Mouse (Mus musculus): ENCODE results near the gene Vps45.
"Not testable (repeated sequence)": the region's sequence is repeated elsewhere in the genome, so short reads cannot be mapped to it uniquely, and the experiment has no call there.

The Vps45 gene

DNA sequence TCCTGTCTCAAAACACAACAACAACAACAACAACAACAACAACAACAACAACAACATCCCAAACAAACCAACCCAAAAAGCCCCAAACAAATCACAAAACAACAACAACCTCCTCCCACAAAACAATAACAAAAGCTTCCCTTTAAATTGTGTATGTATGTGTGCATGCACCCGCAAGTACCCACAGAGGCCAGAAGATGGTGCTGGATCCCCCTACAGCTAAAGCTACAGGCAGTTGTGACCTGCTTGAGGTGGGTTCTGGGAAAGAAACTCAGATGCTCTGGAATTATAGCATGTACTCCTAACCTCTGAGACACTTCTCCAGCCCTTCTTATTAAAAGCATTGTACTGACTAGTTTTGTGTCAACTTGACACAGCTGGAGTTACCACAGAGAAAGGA is 22.7 kb upstream of the Vps45 start:
- CTCF ChIA-PET: no interaction called here

DNA sequence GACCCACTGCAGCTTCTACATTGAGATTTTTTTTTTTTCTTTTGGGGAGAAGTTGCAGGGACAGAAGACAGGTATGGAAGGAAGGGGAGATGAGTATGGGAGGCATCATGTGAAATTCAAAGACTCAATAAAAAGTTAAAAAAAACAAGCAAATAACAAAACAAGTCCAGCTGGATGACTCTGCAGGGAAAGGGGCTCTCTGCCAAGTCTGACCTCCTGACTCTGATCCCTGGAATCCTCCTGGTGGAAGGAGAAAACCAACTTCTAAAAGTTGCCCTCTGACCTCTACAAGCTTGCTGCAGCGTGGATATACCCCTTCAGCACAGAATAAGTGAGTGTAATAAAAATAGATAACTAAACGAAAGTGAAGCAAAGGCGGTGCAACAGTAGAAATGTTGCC is 20.4 kb upstream of the Vps45 start:
- CTCF ChIA-PET: interaction anchor here (1.2 kb wide), 1 partner anchor 74 kb away, joined by 3 read pairs; no protein-coding TSS in a partner anchor

DNA sequence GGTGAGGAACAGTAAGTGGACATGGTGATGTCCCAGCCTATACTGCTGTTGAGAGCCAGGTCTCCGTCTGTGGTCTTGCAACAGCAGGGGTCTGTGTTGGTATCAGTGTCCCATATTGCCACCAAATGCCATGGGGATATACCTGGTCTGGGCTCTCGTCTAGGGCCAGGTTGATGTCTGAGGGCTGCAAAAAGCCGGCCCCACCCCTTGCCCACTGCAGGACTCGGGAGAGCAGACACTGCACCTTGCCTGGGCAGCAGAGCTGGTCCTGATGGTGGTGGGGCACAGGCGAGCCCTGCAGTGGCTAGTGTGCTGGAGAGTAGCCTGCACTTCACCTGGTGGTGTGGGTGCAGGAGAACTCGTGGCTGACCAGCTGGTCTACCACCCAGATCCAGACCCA is 19.8 kb upstream of the Vps45 start:
- CTCF ChIA-PET: interaction anchor here (0.7 kb wide), 1 partner anchor 10 kb away, joined by 3 read pairs; no protein-coding TSS in a partner anchor

DNA sequence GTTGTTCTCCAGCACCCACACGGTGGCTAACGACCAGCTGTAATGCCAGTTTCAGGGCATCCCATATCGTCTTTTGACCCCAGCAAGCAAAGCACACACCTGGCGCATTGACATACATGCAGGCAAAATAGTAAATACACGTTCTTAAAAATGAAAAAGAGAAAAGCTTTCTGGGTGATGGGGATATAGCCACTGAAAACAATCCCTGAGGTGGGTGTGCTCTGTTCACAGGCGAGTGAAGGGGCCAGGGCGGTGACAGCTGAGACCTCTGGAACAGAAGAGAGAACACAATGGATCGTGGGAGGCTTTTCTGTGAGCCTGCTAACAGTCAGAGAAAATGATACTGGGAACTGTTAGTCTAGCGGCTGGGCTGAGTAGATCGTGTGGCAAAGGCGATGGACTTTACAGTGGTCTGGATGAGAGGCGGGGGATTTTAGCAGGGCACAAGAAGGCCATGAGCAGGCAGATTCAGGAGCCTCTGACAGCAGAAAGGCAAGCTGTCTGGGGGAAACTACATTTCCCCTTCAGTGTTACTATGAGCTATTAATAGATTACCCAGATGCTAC is 14.7 kb upstream of the Vps45 start:
- CTCF ChIA-PET: no interaction called here

DNA sequence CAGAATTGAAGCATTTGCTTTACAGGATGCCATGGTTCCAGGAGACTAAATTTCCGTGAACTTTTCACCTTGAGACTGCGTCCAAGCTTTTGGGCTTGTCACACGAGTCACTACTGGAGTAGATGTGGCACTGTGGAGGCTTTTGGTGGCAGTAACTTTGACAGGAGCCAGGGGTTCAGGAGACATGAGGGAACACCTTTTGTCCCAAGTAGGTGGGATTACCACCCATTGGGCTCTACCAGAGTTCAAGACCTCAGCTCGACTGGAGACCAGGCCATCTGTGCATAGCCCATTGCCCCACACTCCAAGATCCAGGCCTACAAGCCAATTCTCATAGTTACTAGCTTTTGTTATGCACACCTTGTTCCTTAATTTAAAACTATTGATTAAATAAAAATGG is 12.0 kb upstream of the Vps45 start:
- CTCF ChIA-PET: interaction anchor here (0.7 kb wide), 1 partner anchor 84 kb away, joined by 3 read pairs; no protein-coding TSS in a partner anchor

DNA sequence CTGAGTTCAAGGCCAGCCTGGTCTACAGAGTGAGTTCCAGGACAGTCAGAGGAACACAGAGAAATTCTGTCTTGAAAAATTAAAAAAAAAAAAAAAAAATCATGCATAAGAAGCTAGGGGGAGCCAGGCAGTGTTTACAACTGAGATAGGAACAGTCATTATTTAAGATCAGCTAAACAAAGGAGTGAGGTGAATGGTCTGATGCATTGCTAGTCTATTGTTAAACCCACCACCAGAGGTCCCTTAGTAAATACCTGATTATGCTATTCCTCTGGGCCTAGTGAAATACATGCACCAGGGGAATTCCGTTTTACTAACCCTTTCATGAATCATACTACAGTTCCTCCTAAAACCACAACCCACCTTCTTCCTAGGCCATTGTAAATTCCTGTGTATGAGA is 11.3 kb upstream of the Vps45 start:
- CTCF ChIA-PET: interaction anchor here (0.6 kb wide), 1 partner anchor 532 kb away, joined by 3 read pairs; no protein-coding TSS in a partner anchor

DNA sequence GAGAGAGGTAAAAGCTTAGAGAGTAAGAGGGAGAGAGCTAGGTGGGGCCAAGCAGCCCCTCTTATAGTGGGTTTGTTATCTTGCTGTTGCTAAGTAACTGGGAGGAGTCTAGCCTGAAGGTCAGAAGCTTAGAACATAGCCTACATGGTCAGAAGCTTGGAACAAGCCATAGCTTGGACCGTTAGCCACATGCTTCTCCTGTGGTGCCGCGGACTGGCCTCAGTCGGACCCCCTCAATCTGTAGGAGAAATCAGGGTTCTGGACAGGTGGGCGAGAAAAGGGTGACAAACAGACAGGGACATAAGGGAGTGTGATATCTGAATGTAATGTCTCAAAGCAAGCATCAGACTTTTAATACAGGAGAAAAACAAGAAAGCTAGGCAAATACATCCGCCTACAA is 10.8 kb upstream of the Vps45 start:
- CTCF ChIA-PET: interaction anchor here (0.6 kb wide), 1 partner anchor 532 kb away, joined by 3 read pairs; no protein-coding TSS in a partner anchor

DNA sequence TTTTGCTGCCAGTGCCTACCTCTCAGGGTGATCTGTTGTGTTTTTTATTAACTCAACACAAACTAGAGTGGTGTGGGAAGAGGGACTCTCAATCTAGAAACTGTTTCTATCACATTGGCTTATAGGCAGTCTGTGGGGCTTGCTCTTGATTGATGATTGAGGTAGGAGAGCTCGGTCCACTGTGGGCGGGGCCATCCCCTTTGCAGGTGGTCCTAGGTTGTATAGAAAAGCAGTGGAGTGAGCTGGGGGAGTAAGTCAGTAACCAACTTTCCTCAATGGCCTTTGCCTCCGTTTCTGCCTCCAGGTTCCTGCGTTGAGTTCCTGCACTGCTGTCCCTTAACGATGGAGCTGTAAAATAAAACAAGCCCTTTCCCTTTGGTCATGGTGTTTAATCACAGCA is 8.5 kb upstream of the Vps45 start:
- CTCF ChIA-PET: interaction anchor here (0.5 to 1.2 kb wide), 2 partner anchors 16 to 80 kb away, joined by 3 to 4 read pairs; no protein-coding TSS in a partner anchor

DNA sequence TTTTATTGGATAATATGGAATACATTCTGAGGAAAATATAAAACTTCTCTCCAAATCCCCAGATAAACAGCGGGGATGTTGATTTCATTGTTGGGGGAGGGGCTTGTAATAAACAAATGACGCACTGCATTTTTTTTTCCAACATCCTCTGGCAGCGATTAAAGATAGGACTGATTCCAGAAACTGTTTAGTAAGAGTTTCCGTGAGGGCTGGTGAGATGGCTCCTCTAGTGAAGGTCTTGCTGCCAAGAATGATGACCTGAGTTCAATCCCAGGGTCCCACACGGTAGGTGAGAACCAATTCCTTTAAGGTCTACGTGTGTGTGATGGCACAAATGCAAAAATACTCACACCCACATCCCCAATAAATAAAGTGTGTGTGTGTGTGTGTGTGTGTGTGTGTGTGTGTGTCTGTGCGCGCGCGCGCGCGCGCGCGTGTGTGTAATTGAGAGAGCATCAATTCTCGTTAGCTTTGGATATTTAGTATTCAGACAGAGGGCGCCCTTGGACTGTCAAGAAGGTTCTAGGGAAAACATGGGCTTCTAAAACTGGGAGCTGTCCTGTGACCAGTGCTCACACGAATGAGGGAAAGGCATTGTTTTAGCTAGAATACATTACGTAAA is 7.6 kb upstream of the Vps45 start:
- CTCF ChIA-PET: interaction anchor here (0.5 to 1.2 kb wide), 4 partner anchors 17 to 1134 kb away, joined by 3 to 4 read pairs (median 4); no protein-coding TSS in a partner anchor

DNA sequence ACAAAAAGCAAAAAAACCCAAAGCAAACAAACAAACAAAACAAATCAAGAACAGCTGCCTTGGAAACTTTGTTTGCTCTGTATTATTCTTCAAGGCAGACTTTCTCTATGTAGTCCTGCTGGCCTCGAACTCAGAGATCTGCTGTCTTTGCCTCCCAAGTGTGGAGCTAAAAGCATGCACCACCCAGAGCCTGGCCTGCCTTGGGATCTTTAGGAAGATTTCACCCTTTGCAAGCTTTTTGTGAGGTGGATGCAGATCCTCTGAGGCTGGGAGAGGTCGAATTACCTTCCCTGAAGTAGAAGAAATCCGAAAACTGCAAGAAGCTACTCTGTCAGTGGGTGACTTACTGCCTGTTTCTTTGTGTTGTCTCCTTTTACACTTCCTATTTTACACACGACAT is 6.9 kb upstream of the Vps45 start:
- CTCF ChIA-PET: interaction anchor here (1.2 kb wide), 1 partner anchor 96 kb away, joined by 3 read pairs; no protein-coding TSS in a partner anchor

DNA sequence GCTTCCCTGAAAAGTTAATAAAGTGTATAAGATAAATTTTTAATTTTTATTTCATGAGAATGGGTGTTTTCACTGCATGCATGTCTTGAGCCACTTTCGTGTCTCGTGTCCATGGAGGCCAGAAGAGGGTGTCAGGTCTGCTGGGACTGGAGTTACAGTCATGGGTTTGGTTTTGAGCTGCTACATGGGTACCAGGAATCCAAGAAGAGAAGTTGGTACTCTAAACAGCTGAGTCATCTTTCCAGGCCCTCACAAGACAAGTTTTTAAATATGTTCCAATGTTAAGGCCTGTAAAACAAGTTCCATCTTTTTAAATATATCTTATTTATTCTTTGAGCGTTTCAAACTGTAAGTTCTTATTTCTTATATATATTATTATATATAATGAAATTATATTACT is 6.0 kb upstream of the Vps45 start:
- CTCF ChIA-PET: interaction anchor here (1.2 kb wide), 1 partner anchor 97 kb away, joined by 3 read pairs; no protein-coding TSS in a partner anchor

DNA sequence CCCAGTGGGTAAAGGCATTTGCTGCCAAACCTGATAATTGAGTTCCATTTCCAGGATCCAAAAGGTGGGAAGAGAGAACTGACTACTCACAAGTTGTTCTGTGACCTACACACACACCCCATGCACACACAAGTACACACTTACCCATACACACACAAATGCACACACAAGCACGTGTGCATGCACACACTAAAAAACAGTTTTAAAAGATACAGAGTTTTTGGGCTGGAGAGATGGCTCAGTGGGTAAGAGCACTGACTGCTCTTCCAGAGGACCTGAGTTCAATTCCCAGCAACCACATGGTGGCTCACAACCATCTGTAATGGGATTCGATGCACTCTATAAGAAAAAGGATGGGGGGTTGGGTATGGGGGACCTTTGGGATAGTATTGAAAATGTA is 5.0 kb upstream of the Vps45 start:
- CTCF ChIA-PET: no interaction called here

DNA sequence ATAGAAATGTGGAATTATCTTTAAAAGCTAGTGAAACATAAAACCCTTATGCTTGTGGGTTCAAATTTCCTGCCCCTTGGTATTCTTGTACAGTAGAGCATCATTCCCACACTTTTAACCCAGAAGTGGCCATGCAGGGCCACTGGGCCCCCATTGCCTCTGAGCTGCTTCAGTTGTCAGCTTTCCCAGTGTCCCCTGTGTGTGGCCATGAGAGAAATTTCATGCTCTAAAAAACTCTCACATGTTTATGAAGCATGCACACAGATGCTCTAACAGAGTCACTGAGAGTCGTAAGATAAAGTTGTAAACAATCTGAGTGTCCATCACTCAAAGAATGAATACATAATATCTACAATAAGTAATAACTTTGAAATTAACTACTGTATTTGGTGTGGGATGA is 1.9 kb upstream of the Vps45 start:
- CTCF ChIA-PET: interaction anchor here (0.5 to 0.6 kb wide), 2 partner anchors 167 to 305 kb away, joined by 3 to 4 read pairs; no protein-coding TSS in a partner anchor

DNA sequence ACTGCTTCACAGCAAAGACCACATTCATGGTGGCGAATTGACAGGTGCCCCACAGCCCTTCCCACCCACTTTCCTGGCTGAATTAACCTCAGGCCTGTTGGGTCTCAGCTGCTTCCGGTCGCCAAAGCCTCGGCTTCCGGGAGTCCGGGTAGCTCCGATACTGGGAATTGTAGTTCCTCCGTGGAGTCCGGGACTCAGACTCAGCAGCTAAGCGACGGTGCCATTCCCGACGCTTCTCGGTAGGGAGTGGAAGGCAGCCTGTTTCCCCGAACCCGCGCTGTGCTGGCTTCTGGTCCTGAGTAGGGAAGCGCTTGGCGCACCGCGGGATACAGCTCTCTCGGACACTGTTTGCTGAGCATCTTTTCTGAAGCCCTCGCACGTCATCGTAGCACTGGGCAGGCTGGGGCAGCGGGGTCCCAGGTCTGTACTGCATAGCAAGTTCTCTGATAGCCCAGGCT is 490 bp downstream of the Vps45 start:
- CTCF ChIA-PET: interaction anchor here (0.6 to 1.2 kb wide), 2 partner anchors 94 to 95 kb away, joined by 3 read pairs; no protein-coding TSS in a partner anchor

DNA sequence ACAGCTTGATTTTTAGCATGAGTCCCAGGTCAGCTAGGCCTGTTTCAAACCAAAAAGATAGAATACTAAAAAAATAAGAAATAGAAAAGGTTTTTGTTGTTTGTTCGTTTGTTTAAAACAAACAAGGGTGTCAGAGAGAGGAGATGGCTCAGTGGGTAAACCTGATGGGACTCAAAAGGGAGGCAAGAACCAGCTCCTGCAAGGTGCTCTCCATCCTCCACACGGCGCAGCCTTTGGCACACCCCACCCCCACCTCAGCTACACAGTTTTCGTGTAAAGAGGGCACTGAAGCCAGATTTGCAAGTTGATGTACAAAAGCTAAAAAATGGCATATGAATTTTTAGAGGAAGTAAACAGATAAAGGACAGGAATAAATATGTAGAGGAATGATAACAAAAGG is 2.2 kb downstream of the Vps45 start:
- CTCF ChIA-PET: interaction anchor here (0.5 to 0.7 kb wide), 2 partner anchors 140 to 146 kb away, joined by 3 read pairs; no protein-coding TSS in a partner anchor

DNA sequence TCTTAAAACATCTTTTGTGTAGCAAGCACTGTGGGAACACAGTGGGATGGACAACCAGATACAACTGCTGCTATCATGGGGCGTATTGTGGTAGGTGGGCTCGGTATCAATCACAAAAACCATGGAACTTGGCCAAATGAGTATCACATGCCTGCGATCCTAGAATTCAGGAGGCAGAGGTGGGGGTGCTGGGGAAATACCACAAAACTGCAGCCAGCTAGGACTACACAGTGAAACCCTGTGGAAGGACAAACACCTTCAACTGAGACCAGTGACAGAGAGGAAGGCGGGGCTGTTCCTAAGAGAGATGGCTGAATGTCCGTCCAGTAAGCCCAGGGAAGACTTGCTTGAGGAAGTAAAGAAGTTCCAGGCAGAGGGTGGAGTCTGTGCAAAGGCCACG is 3.0 kb downstream of the Vps45 start:
- CTCF ChIA-PET: interaction anchor here (0.6 to 0.7 kb wide), 2 partner anchors 131 to 634 kb away, joined by 9 to 11 read pairs; no protein-coding TSS in a partner anchor

DNA sequence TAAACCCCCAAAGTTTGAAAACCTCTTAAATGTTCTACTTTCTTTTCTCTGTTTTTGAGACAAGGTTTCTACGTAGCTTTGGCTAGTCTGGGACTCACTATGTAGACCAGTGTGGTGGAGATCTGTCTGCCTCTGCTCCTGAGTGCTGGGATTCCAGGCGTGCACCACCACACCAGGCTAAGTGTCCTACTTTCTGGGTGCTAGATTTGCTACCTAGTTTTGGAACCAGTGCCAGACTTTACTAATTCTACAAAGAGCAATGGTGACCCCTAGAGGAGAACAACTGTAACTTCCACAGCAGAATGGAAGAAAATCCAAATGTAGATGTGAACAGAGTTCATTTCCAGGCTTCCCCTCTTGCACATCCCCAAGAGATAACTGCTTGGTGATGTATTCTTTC is 6.4 kb downstream of the Vps45 start:
- CTCF ChIA-PET: interaction anchor here (0.5 to 1.1 kb wide), 4 partner anchors 86 to 213 kb away, joined by 3 to 6 read pairs (median 4); no protein-coding TSS in a partner anchor

DNA sequence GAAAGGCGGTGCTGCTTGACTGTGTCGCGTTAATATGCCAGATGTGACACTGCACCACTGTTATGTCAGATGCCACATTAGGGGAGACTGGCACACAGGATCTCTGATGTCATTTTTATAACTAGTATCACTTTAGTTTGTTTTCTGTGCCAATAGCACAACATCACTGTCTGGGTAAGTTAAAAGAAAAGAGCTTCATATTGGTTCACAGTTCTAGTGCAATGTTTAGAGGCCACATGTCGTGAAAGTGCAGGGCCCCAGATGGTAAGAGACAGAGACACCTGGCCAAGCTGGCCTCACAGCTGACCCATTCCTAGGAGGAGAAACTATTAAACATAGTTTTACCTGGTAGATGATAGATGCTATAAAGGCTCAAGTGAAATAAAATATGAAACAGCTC is 7.1 kb downstream of the Vps45 start:
- CTCF ChIA-PET: interaction anchor here (0.5 to 1.1 kb wide), 4 partner anchors 85 to 213 kb away, joined by 3 to 6 read pairs (median 4); no protein-coding TSS in a partner anchor

DNA sequence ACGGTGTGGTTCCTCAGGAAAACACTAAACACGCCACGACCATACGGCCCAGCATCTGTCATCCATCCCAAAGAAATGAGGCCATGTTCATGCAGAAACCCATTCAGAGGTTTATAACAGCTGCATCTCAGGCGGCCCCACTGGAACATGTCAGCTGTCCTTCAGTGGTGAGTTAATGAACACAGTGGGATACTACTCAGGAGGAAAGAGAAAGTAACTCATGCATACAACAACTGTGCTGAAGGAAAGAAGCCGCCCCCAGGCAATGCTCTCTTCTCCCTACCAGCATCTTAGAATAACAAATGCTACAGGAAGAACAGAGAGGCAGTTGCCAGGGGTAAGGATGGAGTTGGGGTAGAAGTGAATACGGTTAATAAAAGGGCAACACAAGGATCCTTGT is 7.5 kb downstream of the Vps45 start:
- CTCF ChIA-PET: interaction anchor here (1.0 to 1.1 kb wide), 2 partner anchors 85 to 107 kb away, joined by 3 to 6 read pairs; no protein-coding TSS in a partner anchor

DNA sequence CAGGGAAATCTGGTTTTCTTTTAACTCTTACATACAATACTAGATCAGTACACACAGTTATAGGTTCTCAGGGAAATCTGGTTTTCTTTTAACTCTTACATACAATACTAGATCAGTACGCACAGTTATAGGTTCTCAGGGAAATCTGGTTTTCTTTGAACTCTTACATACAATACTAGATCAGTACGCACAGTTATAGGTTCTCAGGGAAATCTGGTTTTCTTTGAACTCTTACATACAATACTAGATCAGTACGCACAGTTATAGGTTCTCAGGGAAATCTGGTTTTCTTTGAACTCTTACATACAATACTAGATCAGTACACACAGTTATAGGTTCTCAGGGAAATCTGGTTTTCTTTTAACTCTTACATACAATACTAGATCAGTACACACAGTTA is 13.7 kb downstream of the Vps45 start:
- CTCF ChIA-PET: not testable (repeated sequence)

DNA sequence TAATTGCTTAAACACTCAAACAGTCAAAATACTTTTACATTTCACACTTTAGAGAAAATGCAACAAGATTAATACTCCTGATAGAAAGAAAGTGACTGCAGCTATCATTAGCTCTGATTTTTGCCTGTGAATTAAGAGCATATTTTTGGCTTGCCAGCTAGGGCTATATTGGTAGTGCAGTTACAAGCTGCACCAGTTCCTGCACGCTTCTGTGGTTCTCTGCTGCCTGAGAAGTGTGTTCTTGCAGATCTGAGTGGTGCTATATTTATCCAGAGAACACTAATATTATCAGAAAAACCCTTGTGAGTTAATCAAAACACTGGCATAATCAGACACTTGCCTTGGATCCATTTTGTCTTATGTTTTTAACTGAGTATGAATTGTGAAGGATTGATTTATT is 15.2 kb downstream of the Vps45 start:
- CTCF ChIA-PET: no interaction called here

DNA sequence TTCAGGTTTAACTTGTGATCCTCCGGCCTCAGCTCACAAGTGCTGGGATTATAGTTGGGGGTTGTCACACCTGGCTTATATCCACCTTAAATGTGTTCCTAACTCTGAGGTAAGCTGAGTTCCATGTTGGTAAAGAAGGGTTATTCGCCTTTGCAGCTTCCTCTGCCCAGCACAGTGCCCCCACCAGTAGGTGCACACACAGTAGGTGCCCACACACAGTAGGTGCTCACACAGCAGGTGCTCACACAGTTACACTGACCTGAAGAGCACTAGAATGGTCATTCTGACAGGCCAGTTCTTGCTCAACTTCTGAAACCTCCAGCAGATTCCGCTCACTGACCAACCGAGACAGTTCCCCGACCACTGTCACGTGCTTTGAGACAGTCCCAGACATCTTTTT is 17.2 kb downstream of the Vps45 start:
- CTCF ChIA-PET: no interaction called here

DNA sequence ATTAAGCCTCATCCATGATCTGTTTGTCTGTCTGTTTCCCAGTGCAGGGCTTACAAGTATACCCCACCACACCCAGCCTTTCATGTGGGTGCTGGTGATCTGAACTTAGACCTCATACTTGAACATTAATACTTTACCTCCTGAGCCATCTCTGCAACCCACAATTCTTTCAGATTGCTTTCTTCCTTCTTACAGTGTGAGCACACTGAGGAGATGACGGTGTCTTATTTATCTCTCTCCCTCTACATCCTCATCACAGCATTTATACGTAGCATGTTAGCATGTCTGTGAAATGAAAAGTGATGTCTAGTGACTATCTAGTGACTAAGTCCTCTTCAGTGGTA is 17.6 kb downstream of the Vps45 start:
- CTCF ChIA-PET: no interaction called here
